Mouse (Mus musculus) heart, adult 2 months (tissue): ENCODE measurements around the gene Lias.

Source experiments
- CTCF ChIP-seq: fragments of 200-600 bp; IDR thresholded peaks from 2 replicates; pipeline ENCODE4 v1.8.1; 2022; ENCODE audit warnings: antibody characterized with exemption, mild to moderate bottlenecking, moderate library complexity
- EP300 ChIP-seq: fragments of 200-500 bp; IDR thresholded peaks from 2 replicates; pipeline ENCODE4 v1.6.1; 2011; ENCODE audit warnings: low read depth, low read length, control low read depth; ENCODE audit not compliant: insufficient read depth
- POLR2A ChIP-seq: fragments of 200-500 bp; IDR thresholded peaks from 2 replicates; pipeline ENCODE4 v1.6.1; 2011; ENCODE audit warnings: mild to moderate bottlenecking, low read depth, low read length, control low read depth; ENCODE audit not compliant: insufficient read depth

- TF ChIP-seq CTCF (no peak), POLR2A (no peak), EP300 (no peak)
These were observed 38.1 kb downstream of the Lias start for GRCm38 (mm10) chr5:65429441-65429840.
